Mouse (Mus musculus) R1 (cell line): ENCODE measurements at regions not wholly inside any gene's neighbourhood (a gene's known extent, or its start where the extent isn't known, plus 50 kb on each side); places are given as distances from the start of the nearest gene placed in this dataset.
"Not testable (repeated sequence)": the region's sequence is repeated elsewhere in the genome, so short reads cannot be mapped to it uniquely, and the experiment has no call there.

Source experiments
- DNase-seq: peaks from one replicate; pipeline ENCODE4 v3.0.0-alpha.2; 2018; ENCODE audit warnings: low read depth, low spot score

DNA sequence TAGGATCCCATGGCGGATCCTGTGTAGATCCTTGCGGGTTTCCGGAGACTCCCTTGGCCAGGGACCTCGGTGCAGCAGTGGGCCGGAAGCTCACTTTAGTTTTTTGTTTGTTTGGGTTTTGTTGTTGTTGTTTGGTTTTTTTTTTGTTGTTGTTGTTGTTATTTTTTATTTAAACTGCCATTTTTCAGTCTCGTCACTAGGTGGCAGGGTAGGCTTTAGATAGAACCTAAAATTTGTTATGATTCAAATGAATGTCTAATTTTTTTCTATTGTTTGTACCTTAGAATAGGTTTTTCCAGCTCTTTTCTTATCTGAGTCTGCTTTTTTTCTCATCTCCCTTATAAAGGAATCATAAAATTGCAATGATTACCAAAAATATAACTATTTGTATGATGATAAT, 834.4 kb upstream of the Tacstd2 start:
- DNase-seq: peak; percentile 3

DNA sequence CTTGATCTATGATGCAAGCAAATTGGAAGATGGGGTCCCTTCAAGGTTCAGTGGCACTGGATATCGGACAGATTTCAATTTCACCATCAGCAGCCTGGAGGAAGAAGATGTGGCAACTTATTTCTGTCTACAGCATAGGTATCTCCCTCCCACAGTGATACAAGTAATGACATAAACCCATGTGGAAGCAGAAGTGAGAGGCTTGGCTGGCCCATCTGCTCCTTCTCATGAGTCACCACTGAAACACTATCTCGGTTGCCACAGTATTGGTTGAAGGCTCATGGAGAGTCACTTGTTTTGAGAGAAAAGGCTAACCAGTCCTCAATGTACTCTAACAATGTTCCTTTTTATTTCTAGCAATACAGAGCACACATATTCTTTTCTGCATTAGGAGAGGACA, 804.2 kb upstream of the Tacstd2 start:
- no peak for DNase-seq

DNA sequence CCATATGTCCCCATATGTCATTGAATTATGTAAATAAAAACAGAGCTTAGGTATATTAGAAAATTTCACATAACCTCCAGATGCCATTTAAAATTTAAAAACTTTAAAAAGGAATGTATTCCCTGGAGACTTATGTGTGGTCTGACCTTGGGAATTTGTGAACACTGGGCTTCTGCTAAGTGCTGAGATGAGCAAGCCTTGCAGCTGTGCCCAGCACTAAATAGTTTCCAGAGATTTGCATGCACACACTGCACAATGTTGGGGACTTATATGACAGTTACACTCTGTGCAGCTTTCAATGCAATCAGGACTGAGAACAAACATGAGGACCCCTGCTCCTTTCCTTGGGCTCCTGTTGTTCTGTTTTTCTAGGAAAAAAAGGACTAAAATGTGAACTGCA, 803.6 kb upstream of the Tacstd2 start:
- DNase-seq: not testable (repeated sequence)

DNA sequence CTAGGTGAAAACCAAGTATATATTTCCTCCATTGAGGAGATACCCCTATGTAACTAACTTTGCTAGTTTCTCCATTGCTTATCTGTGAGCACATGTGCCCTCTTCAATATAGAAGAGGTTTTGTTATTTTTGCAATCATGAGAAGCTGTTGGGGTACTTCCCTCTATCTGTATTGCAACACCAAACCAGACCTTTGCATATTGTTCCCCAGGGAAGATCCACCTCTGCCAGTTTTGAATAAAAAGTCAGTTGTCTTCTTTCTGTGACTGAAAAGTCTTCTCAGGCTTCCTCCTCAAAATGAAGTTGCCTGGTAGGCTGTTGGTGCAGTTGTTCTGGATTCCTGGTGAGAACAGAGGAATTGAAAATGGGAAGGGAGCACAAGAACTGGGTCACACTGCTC, 775.8 kb upstream of the Tacstd2 start:
- no peak for DNase-seq

DNA sequence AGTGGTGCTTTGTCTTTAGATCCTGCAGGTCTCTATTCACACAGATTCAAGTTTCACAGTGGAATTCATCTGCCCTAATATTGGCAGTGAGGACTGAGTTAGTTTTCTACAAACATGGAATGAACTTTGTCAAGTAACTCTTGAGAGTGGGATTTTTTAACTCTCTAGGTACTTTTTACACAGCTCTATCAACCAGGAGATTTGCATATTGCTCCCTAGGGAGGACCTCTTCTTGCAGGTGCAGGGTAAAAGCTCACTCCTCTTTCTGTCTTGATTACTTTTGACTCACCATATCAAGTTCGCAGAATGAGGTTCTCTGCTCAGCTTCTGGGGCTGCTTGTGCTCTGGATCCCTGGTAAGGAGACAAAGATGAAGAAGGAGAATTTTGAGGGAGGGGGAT, 766.5 kb upstream of the Tacstd2 start:
- DNase-seq: no peak

DNA sequence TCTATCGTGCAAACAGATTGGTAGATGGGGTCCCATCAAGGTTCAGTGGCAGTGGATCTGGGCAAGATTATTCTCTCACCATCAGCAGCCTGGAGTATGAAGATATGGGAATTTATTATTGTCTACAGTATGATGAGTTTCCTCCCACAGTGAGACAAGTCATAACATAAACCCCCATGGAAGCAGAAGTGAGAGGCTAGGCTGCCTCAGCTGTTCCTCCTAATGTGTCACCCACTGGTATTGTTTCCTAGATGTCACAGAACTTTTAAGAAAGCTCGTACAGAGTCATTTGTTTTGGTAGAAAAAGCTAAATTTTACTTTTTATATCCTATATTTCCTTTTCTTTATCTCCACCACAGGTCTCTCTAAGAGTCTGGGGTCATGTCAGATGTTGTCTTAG, 721.1 kb upstream of the Tacstd2 start:
- DNase-seq: no peak

DNA sequence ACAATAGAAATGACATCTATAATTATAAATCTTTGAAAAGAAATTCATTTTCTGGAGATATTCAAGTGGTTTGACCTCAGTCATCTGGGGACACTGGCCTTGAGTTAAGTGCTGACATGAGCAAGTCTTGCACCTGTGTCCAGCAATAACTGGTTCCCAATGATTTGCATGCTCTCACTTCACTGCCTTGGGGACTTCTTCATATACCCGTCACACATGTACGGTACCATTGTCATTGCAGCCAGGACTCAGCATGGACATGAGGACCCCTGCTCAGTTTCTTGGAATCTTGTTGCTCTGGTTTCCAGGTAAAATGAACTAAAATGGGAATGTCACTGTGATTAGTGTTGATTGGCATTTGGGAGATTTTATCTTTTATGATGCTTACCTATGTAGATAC, 720.6 kb upstream of the Tacstd2 start:
- DNase-seq: no peak

DNA sequence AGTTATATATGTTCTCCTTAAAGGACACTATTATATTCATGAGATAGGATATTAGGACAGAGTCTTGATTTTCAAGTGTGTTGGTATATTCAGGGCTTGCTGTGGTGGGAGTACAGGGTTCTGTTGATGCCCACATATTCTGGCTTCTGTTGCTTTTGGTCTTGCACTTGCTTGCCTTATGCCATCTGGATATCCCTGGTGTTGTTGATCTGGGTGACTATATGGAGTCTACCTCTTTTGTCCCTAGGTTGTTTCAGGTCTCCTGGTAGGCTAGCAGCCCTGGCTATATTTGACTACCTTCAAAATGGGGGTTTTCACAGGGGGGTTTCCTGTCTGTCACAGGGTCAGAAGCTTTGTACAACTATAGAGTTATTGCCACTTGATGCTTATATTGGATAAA, 717.1 kb upstream of the Tacstd2 start:
- no peak for DNase-seq

DNA sequence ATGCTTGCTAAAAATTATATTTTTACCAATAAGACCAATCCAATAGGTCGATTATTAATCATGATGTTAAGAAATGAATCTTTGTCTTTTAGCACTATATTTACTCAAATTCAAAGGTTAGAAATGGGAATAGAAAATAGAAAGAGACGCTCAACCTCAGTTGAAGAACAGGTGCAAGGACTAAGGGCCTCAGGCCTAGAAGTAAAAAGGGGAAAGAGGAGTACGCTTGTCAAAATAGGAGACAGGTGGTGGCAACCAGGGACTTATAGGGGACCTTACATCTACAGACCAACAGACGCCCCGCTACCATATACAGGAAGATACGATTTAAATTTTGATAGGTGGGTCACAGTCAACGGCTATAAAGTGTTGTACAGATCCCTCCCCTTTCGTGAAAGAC, 715.7 kb upstream of the Tacstd2 start:
- DNase-seq: not testable (repeated sequence)

DNA sequence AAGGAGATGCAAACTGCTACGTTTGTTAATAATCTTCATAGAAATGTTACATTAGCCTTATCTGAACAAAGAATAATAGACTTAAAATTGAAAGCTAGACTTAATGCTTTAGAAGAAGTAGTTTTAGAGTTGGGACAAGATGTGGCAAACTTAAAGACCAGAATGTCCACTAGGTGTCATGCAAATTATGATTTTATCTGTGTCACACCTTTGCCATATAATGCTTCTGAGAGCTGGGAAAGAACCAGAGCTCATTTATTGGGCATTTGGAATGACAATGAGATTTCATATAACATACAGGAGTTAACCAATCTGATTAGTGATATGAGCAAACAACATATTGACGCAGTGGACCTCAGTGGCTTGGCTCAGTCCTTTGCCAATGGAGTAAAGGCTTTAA, 714.8 kb upstream of the Tacstd2 start:
- DNase-seq: not testable (repeated sequence)

DNA sequence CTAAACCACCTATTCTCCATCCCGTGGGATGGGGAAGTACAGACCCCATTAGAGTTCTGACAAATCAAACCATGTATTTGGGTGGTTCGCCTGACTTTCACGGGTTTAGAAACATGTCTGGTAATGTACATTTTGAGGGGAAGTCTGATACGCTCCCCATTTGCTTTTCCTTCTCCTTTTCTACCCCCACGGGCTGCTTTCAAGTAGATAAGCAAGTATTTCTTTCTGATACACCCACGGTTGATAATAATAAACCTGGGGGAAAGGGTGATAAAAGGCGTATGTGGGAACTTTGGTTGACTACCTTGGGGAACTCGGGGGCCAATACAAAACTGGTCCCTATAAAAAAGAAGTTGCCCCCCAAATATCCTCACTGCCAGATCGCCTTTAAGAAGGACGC, 713.7 kb upstream of the Tacstd2 start:
- peak; percentile 17 for DNase-seq

DNA sequence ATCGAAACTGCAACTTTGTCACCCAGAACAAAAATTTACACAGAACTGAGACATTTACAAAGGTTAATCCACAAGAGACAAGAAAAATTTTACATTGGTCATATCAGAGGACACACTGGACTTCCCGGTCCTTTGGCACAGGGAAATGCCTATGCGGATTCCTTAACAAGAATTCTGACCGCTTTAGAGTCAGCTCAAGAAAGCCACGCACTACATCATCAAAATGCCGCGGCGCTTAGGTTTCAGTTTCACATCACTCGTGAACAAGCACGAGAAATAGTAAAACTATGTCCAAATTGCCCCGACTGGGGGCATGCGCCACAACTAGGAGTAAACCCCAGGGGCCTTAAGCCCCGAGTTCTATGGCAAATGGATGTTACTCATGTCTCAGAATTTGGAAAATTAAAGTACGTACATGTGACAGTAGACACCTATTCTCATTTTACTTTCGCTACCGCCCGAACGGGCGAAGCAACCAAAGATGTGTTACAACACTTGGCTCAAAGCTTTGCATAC, 712.5 kb upstream of the Tacstd2 start:
- peak; percentile 16 for DNase-seq

DNA sequence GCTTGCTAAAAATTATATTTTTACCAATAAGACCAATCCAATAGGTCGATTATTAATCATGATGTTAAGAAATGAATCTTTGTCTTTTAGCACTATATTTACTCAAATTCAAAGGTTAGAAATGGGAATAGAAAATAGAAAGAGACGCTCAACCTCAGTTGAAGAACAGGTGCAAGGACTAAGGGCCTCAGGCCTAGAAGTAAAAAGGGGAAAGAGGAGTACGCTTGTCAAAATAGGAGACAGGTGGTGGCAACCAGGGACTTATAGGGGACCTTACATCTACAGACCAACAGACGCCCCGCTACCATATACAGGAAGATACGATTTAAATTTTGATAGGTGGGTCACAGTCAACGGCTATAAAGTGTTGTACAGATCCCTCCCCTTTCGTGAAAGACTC, 707.2 kb upstream of the Tacstd2 start:
- not testable (repeated sequence) for DNase-seq

DNA sequence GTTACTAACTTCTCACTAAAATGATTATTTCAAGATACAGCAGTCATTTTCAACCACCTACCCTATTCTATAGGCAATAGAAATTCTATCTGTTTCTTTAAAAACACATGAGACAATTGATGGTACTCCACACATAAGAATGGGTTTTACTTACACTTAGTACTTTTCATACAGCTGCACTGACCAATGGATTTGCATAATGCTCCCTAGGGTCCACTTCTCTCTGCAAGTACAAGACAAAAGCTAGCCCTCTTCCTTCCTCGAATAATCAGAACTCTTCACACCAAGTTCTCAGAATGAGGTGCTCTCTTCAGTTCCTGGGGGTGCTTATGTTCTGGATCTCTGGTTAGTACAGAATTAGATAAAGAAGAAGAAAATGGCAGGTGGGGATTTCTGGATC, 684.1 kb upstream of the Tacstd2 start:
- no peak for DNase-seq

DNA sequence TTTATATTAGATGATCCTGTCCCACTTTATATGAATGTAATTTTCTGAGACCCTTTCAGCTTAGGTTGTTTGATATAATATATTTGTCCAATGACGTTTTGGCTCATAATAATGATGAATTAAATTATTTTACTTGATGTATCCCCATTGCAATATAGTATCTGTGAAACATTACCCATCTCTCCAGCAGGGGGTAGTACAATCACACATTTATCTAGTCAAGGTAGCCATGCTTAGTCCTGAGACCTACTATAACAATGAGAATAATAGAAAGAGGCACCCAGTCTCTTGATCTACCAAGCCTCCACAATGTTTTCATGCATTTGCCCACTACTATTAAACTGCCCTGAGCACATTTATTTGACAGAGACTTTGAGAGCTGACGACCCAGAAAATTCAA, 665.9 kb upstream of the Tacstd2 start:
- peak; percentile 23 for DNase-seq

DNA sequence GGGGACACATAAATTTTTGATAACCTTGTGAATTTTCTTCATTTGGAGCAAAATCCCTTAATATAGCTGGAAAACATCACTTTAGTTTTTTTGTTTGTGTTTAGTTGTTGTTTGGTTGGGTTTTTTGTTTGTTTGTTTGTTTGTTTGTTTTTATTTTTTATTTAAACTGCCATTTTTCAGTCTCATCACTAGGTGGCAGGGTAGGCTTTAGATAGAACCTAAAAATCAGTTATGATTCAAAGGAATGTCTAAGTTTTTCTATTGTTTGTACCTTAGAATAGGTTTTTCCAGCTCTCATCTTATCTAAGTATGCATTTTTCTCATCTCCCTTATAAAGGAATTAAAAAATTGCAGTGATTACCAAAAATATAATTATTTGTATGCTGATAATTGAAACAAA, 662.4 kb upstream of the Tacstd2 start:
- no peak for DNase-seq

DNA sequence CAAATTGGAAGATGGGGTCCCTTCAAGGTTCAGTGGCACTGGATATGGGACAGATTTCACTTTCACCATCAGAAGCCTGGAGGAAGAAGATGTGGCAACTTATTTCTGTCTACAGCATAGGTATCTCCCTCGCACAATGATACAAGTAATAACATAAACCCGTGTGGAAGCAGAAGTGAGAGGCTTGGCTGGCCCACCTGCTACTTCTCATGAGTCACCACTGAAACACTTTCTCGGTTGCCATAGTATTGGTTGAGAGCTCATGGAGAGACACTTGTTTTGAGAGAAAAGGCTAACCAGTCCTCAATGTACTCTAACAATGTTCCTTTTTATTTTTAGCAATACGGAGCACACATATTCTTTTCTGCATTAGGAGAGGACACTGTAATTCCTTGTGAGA, 629.2 kb upstream of the Tacstd2 start:
- DNase-seq: no peak

DNA sequence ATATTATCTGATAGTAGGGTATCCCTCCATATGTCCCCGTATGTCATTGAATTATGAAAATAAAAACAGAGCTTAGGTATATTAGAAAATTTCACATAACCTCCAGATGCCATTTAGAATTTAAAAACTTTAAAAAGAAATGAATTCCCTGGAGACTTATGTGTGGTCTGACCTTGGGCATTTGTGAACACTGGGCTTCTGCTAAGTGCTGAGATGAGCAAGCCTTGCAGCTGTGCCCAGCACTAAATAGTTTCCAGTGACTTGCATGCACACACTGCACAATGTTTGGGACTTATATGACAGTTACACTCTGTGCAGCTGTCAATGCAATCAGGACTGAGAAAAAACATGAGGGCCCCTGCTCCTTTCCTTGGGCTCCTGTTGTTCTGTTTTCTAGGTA, 628.5 kb upstream of the Tacstd2 start:
- DNase-seq: not testable (repeated sequence)

DNA sequence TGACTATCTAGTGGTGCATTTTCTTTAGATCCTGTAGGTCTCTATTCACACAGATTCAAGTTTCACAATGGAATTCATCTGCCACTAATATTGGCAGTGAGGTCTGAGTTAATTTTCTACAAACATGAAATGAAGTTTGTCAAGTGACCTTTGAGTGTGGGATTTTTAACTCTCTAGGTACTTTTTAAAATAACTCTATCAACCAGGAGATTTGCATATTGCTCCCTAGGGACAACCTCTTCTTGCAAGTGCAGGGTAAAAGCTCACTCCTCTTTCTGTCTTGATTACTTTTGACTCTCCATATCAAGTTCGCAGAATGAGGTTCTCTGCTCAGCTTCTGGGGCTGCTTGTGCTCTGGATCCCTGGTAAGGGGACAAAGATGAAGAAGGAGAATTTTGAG, 616.0 kb upstream of the Tacstd2 start:
- no peak for DNase-seq

DNA sequence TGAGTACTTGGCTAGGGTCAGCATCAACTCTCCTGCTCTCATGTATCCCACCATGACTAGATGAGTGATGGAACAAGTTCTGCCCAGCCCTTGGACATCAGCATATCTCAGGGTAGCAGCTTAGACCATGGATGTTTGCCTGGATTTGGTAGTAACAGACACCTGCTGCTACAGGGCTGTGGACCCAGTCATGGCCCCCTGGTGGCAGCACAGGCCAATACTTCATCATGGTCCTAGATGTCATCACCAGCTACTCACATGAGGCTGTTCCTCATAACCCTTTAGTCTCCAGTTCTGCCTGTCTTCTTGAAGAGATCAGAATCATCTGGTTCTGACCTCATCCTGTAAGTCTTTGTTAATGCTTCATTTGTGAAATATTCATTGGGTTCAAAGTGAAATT, 566.9 kb upstream of the Tacstd2 start:
- DNase-seq: peak; percentile 3
